Mouse (Mus musculus) embryonic facial prominence, embryonic 10.5 days (tissue): ENCODE results near the gene Auts2. TPM values are rescaled to one million over a fixed set of nuclear protein-coding genes. Genes with fewer than 3 reads are reported as not detected.

Experiments used
- DNase-seq: peaks from one replicate; pipeline ENCODE4 v3.0.0-alpha.2; 2017; ENCODE audit warnings: low spot score
- H3K27ac ChIP-seq: fragments of 300-500 bp; sonication (generic); replicated peaks from 2 replicates; pipeline ENCODE4 v1.5.1; 2016; ENCODE audit warnings: mild to moderate bottlenecking
- H3K27me3 ChIP-seq: fragments of 300-500 bp; sonication (generic); replicated peaks from 2 replicates; pipeline ENCODE4 v1.6.1; 2016; ENCODE audit warnings: low read depth, mild to moderate bottlenecking; ENCODE audit not compliant: poor library complexity, severe bottlenecking
- H3K36me3 ChIP-seq: fragments of 300-500 bp; sonication (generic); replicated peaks from 2 replicates; pipeline ENCODE4 v1.6.1; 2016; ENCODE audit warnings: mild to moderate bottlenecking, moderate library complexity
- H3K4me1 ChIP-seq: fragments of 300-500 bp; sonication (generic); 2 replicates; pipeline ENCODE4 v1.6.1; 2016
- H3K4me3 ChIP-seq: fragments of 300-500 bp; sonication (generic); 2 replicates; pipeline ENCODE4 v1.5.1; 2016; ENCODE audit warnings: mild to moderate bottlenecking, moderate library complexity
- H3K9me3 ChIP-seq: fragments of 300-500 bp; sonication (generic); 2 replicates; pipeline ENCODE4 v1.6.1; 2016; ENCODE audit warnings: mild to moderate bottlenecking
- WGBS: fragments of 180-500 bp; shearing (Covaris S2); methylation state at CpG from one replicate; pipeline ENCODE4 v1.1.7; 2016; 5-methylcytosine and 5-hydroxymethylcytosine counted together
- polyA plus RNA-seq: library from polyadenylated mRNA; unstranded; fragments of >200 nt; fragmentation: Nextera tagmentation; extraction: Ambion mirVana; gene quantifications from 2 replicates; pipeline ENCODE4 v1.2.1, GENCODE M21; 2016

The Auts2 gene
- polyA plus RNA-seq, 1 experiment from 2014 or later: 50.0 TPM

- DNase-seq: no peak
- Histone ChIP-seq H3K36me3 (peaks cover 7% of the 10 kb centered on the region), H3K27ac (no peak overlapping the region), H3K4me1 (peaks cover 21% of the 10 kb centered on the region), H3K9me3 (no peaks in the 10 kb centered on the region), H3K27me3 (no peaks in the 10 kb centered on the region), H3K4me3 (no peak overlapping the region)
- WGBS: 87% methylated on average over 2 of the region's 2 CpGs
Observed at GRCm38 (mm10) chr5:132467364-132467743, 75.8 kb downstream of the Auts2 start.

GRCm38 (mm10) chr5:132466427-132467363, 76.4 kb downstream of the Auts2 start:
- 91% methylated on average over 16 of the region's 16 CpGs for WGBS
- H3K4me3 ChIP-seq: no peak overlapping the region
- peaks cover 7% of the 10 kb centered on the region for H3K36me3 ChIP-seq
- H3K27ac ChIP-seq: no peak overlapping the region
- peaks cover 18% of the 10 kb centered on the region for H3K4me1 ChIP-seq
- no peak for DNase-seq
- no peaks in the 10 kb centered on the region for H3K9me3 ChIP-seq
- no peaks in the 10 kb centered on the region for H3K27me3 ChIP-seq

- H3K4me3 ChIP-seq: no peak overlapping the region
- no peak overlapping the region for H3K27ac ChIP-seq
- WGBS: 91% methylated on average over 11 of the region's 11 CpGs
- no peaks in the 10 kb centered on the region for H3K9me3 ChIP-seq
- H3K36me3 ChIP-seq: no peaks in the 10 kb centered on the region
- peaks cover 9% of the 10 kb centered on the region for H3K4me1 ChIP-seq
- H3K27me3 ChIP-seq: no peaks in the 10 kb centered on the region
- no peak for DNase-seq
Observed at GRCm38 (mm10) chr5:132462560-132462959, 80.6 kb downstream of the Auts2 start.

GRCm38 (mm10) chr5:132458498-132458897, 84.6 kb downstream of the Auts2 start:
- no peaks in the 10 kb centered on the region for H3K27me3 ChIP-seq
- H3K27ac ChIP-seq: no peak overlapping the region
- 91% methylated on average over 7 of the region's 7 CpGs for WGBS
- DNase-seq: no peak
- H3K9me3 ChIP-seq: no peaks in the 10 kb centered on the region
- peaks cover 6% of the 10 kb centered on the region; the same call in 1 of the 2 replicates for H3K4me1 ChIP-seq
- no peaks in the 10 kb centered on the region for H3K36me3 ChIP-seq
- H3K4me3 ChIP-seq: no peak overlapping the region

GRCm38 (mm10) chr5:132452381-132452780, 90.8 kb downstream of the Auts2 start:
- no peaks in the 10 kb centered on the region for H3K36me3 ChIP-seq

GRCm38 (mm10) chr5:132450071-132450470, 93.1 kb downstream of the Auts2 start:
- 89% methylated on average over 3 of the region's 3 CpGs for WGBS
- DNase-seq: no peak
- Histone ChIP-seq H3K4me3 (no peak overlapping the region), H3K27ac (no peak overlapping the region), H3K27me3 (no peaks in the 10 kb centered on the region), H3K4me1 (peaks cover 28% of the 10 kb centered on the region), H3K36me3 (no peaks in the 10 kb centered on the region), H3K9me3 (no peaks in the 10 kb centered on the region)

More at GRCm38 (mm10) chr5:132452381-132452780, 90.8 kb downstream of the Auts2 start:
- Histone ChIP-seq H3K9me3 (no peaks in the 10 kb centered on the region), H3K4me1 (peaks cover 30% of the 10 kb centered on the region), H3K4me3 (no peak overlapping the region), H3K27ac (no peak overlapping the region), H3K27me3 (no peaks in the 10 kb centered on the region)
- DNase-seq: no peak
- 89% methylated on average over 2 of the region's 2 CpGs for WGBS

GRCm38 (mm10) chr5:132448401-132449066, 94.6 kb downstream of the Auts2 start:
- Histone ChIP-seq H3K36me3 (no peaks in the 10 kb centered on the region), H3K4me3 (no peak overlapping the region), H3K4me1 (peaks cover 28% of the 10 kb centered on the region), H3K27ac (no peak overlapping the region), H3K27me3 (no peaks in the 10 kb centered on the region), H3K9me3 (no peaks in the 10 kb centered on the region)
- WGBS: 70% methylated on average over 6 of the region's 6 CpGs
- DNase-seq: no peak

- Histone ChIP-seq H3K36me3 (no peaks in the 10 kb centered on the region), H3K9me3 (no peaks in the 10 kb centered on the region), H3K27me3 (no peaks in the 10 kb centered on the region), H3K4me3 (no peak overlapping the region), H3K4me1 (peaks cover 27% of the 10 kb centered on the region), H3K27ac (no peak overlapping the region)
- no peak for DNase-seq
- WGBS: 89% methylated on average over 4 of the region's 4 CpGs
Observed at GRCm38 (mm10) chr5:132445213-132445954, 97.8 kb downstream of the Auts2 start.

GRCm38 (mm10) chr5:132442948-132443347, 100.2 kb downstream of the Auts2 start:
- no peak overlapping the region for H3K27ac ChIP-seq
- H3K4me3 ChIP-seq: no peak overlapping the region
- DNase-seq: no peak
- peaks cover 23% of the 10 kb centered on the region for H3K4me1 ChIP-seq
- H3K9me3 ChIP-seq: no peaks in the 10 kb centered on the region
- no peaks in the 10 kb centered on the region for H3K27me3 ChIP-seq
- 91% methylated on average over 4 of the region's 4 CpGs for whole genome bisulfite sequencing
- H3K36me3 ChIP-seq: no peaks in the 10 kb centered on the region

GRCm38 (mm10) chr5:132438414-132438813, 104.7 kb downstream of the Auts2 start:
- Histone ChIP-seq H3K4me3 (no peak overlapping the region), H3K36me3 (no peaks in the 10 kb centered on the region), H3K9me3 (no peaks in the 10 kb centered on the region), H3K27ac (no peak overlapping the region), H3K4me1 (peaks cover 19% of the 10 kb centered on the region), H3K27me3 (no peaks in the 10 kb centered on the region)
- 53% methylated on average over 4 of the region's 4 CpGs for WGBS
- DNase-seq: no peak

GRCm38 (mm10) chr5:132437994-132438393, 105.2 kb downstream of the Auts2 start:
- WGBS: 74% methylated on average over 8 of the region's 8 CpGs
- peaks cover 17% of the 10 kb centered on the region for H3K4me1 ChIP-seq
- H3K27ac ChIP-seq: no peak overlapping the region
- no peaks in the 10 kb centered on the region for H3K27me3 ChIP-seq
- no peaks in the 10 kb centered on the region for H3K36me3 ChIP-seq
- no peak overlapping the region for H3K4me3 ChIP-seq
- DNase-seq: no peak
- H3K9me3 ChIP-seq: no peaks in the 10 kb centered on the region

- H3K36me3 ChIP-seq: no peaks in the 10 kb centered on the region
- H3K27me3 ChIP-seq: no peaks in the 10 kb centered on the region
- H3K9me3 ChIP-seq: no peaks in the 10 kb centered on the region
- peaks cover 12% of the 10 kb centered on the region for H3K4me1 ChIP-seq
- no peak overlapping the region for H3K4me3 ChIP-seq
- 93% methylated on average over 8 of the region's 8 CpGs for WGBS
- no peak overlapping the region for H3K27ac ChIP-seq
- DNase-seq: no peak
Observed at GRCm38 (mm10) chr5:132437478-132437877, 105.7 kb downstream of the Auts2 start.
